Mouse (Mus musculus): ENCODE data around the gene Reps1. TPM values are rescaled to one million over a fixed set of nuclear protein-coding genes. Genes with fewer than 3 reads are reported as not detected.

Gene Reps1
- polyA plus RNA-seq (2012; rRNA removed): 15.3 and 19.1 TPM in 2 replicates

GRCm38 (mm10) chr10:18055696-18056390 lies at the start of gene Reps1:
Gene Reps1, plus strand, starts transcription at chr10:18055861.

GRCm38 (mm10) chr10:18022741-18023347 lies 32.8 kb upstream of the Reps1 start, which contains the start of gene Abracl:
Gene Abracl, minus strand, starts transcription at chr10:18023288.

Other genes starting within 250 kb of the Reps1 start
- 2.0 and 3.4 TPM in 2 replicates for gene Heca, start 107.8 kb upstream of the Reps1 start, polyA plus RNA-seq (2012; rRNA removed)
- gene Abracl, start 32.6 kb upstream of the Reps1 start, polyA plus RNA-seq (2012; rRNA removed): 5.1 and 6.5 TPM in 2 replicates
- gene Ect2l, start 155.0 kb downstream of the Reps1 start, polyA plus RNA-seq (2012; rRNA removed): not detected in 2 replicates
- gene Ccdc28a, start 179.1 kb downstream of the Reps1 start, polyA plus RNA-seq (2012; rRNA removed): 8.9 and 9.1 TPM in 2 replicates

Measured in stomach, adult 2 months (tissue).